10 mouse cellular contexts compared by ENCODE assay signal in genomic region chr2:68346606-68347237, GRCm38 (mm10).
DNase-seq lines count a peak whose midpoint lies in the region; ATAC-seq and TF ChIP-seq lines count a peak whose summit lies in the region.
"Had no signal": no experiment of that assay in that cellular context is flagged by ENCODE, and none has a peak within 500 bp of the region (broad histone marks: within the 10 kb centered on the region; RNA-seq: fewer than 3 reads in every experiment).

No protein-coding gene starts in this region.

- no peak for ATAC-seq in heart, embryonic 16.5 days (replicated peaks; ENCODE audit: extremely low read depth, insufficient read depth, low FRiP score)
- ATAC-seq in forebrain, postnatal 0 days: peak; percentile 82
- peak; percentile 81 for ATAC-seq in midbrain, embryonic 11.5 days (ENCODE audit: low FRiP score)
- no peak for ATAC-seq in kidney, embryonic 15.5 days (replicated peaks; ENCODE audit: low FRiP score)

- H3K4me1 ChIP-seq in heart, embryonic 16.5 days (ENCODE audit: control insufficient read depth, insufficient read depth, low read length): no peaks in the 10 kb centered on the region
- no peaks in the 10 kb centered on the region for H3K4me1 ChIP-seq in forebrain, postnatal 0 days (ENCODE audit: insufficient read depth)
- peaks cover 7% of the 10 kb centered on the region for H3K4me1 ChIP-seq in midbrain, embryonic 11.5 days (ENCODE audit: control insufficient read depth, insufficient read depth, low read length)
- peaks cover 8% of the 10 kb centered on the region; the same call in 1 of the 2 replicates for H3K4me1 ChIP-seq in kidney, embryonic 15.5 days
- H3K4me1 ChIP-seq: limb, embryonic 15.5 days had no signal

- 61% methylated on average over 8 of the region's 8 CpGs for WGBS in heart, embryonic 16.5 days
- WGBS in forebrain, postnatal 0 days: 18% methylated on average over 8 of the region's 8 CpGs
- WGBS in midbrain, embryonic 11.5 days: 25% methylated on average over 8 of the region's 8 CpGs
- WGBS in kidney, embryonic 15.5 days: 61% methylated on average over 8 of the region's 8 CpGs

- TF ChIP-seq CTCF in forebrain, postnatal 0 days (IDR thresholded peaks at IDR 0.05; ENCODE audit: low read depth): 0 out of 2 replicates have a peak, but pooled peaks have one; percentile 9

- H3K4me3 ChIP-seq in heart, embryonic 16.5 days (ENCODE audit: low read length): no peak overlapping the region
- H3K4me3 ChIP-seq in forebrain, postnatal 0 days (ENCODE audit: low read depth, low read length): no peak overlapping the region
- H3K4me3 ChIP-seq in midbrain, embryonic 11.5 days (ENCODE audit: low read depth, low read length): no peak overlapping the region
- no peak overlapping the region for H3K4me3 ChIP-seq in kidney, embryonic 15.5 days (replicated peaks)
- H3K4me3 ChIP-seq: limb, embryonic 15.5 days had no signal

- no peaks in the 10 kb centered on the region for H3K9me3 ChIP-seq in heart, embryonic 16.5 days (replicated peaks; ENCODE audit: control insufficient read depth, low read length)
- H3K9me3 ChIP-seq in forebrain, postnatal 0 days (ENCODE audit: low read length): no peaks in the 10 kb centered on the region
- no peaks in the 10 kb centered on the region for H3K9me3 ChIP-seq in midbrain, embryonic 11.5 days (ENCODE audit: control insufficient read depth, low read length)
- H3K9me3 ChIP-seq in kidney, embryonic 15.5 days (replicated peaks): no peaks in the 10 kb centered on the region
- H3K9me3 ChIP-seq: limb, embryonic 15.5 days had no signal

- H3K27ac ChIP-seq in heart, embryonic 16.5 days (ENCODE audit: low read length): peak overlapping the region; percentile 29; the same call in 1 of the 2 replicates
- H3K27ac ChIP-seq in forebrain, postnatal 0 days (ENCODE audit: low read depth, low read length): no peak overlapping the region
- peak overlapping the region; percentile 75 for H3K27ac ChIP-seq in midbrain, embryonic 11.5 days (ENCODE audit: low read depth, low read length)
- no peak overlapping the region for H3K27ac ChIP-seq in kidney, embryonic 15.5 days
- H3K27ac ChIP-seq: limb, embryonic 15.5 days had no signal

- no peak for DNase-seq in heart, postnatal 4 days
- peak; percentile 57 for DNase-seq in embryo, embryonic 10.5 days (ENCODE audit: low spot score)
- peak; percentile 55 for DNase-seq in forebrain, postnatal 0 days
- DNase-seq in midbrain, embryonic 11.5 days (ENCODE audit: low spot score, missing footprints): peak; percentile 93
- no peak for DNase-seq in spleen, postnatal 4 days (ENCODE audit: low spot score in 2 of 2)
- DNase-seq in cerebellum, adult 9-11 months: no peak
- DNase-seq: lung, postnatal 4 days had no signal

- no peak overlapping the region for H3K9ac ChIP-seq in heart, embryonic 16.5 days (ENCODE audit: low read length)
- no peak overlapping the region for H3K9ac ChIP-seq in forebrain, postnatal 0 days
- peak overlapping the region; percentile 30; the same call in 1 of the 2 replicates for H3K9ac ChIP-seq in midbrain, embryonic 11.5 days (ENCODE audit: low read length)
- H3K9ac ChIP-seq in kidney, embryonic 15.5 days: no peak overlapping the region
- H3K9ac ChIP-seq: limb, embryonic 15.5 days had no signal

- no peaks in the 10 kb centered on the region for H3K27me3 ChIP-seq in heart, embryonic 16.5 days (ENCODE audit: control insufficient read depth, insufficient read depth, low read length)
- no peaks in the 10 kb centered on the region for H3K27me3 ChIP-seq in forebrain, postnatal 0 days (ENCODE audit: insufficient read depth, low read length)
- H3K27me3 ChIP-seq in midbrain, embryonic 11.5 days (ENCODE audit: control insufficient read depth, insufficient read depth, low read length): no peaks in the 10 kb centered on the region
- H3K27me3 ChIP-seq in kidney, embryonic 15.5 days: no peaks in the 10 kb centered on the region
- H3K27me3 ChIP-seq: limb, embryonic 15.5 days had no signal

- no peak overlapping the region for H3K4me2 ChIP-seq in heart, embryonic 16.5 days (ENCODE audit: low read depth, low read length)
- no peak overlapping the region for H3K4me2 ChIP-seq in forebrain, postnatal 0 days (ENCODE audit: low read depth)
- H3K4me2 ChIP-seq in midbrain, embryonic 11.5 days: no peak overlapping the region
- no peak overlapping the region for H3K4me2 ChIP-seq in kidney, embryonic 15.5 days
- H3K4me2 ChIP-seq: limb, embryonic 15.5 days had no signal

- H3K36me3 ChIP-seq in heart, embryonic 16.5 days (ENCODE audit: control insufficient read depth, insufficient read depth): peaks cover 29% of the 10 kb centered on the region
- H3K36me3 ChIP-seq in forebrain, postnatal 0 days (ENCODE audit: insufficient read depth): no peaks in the 10 kb centered on the region
- H3K36me3 ChIP-seq in midbrain, embryonic 11.5 days (ENCODE audit: control insufficient read depth, insufficient read depth, low read length): no peaks in the 10 kb centered on the region
- H3K36me3 ChIP-seq in kidney, embryonic 15.5 days: peaks cover 21% of the 10 kb centered on the region

Comparison
In these comparisons a context has a peak if more than half of its experiments do, and no peak if none do; other contexts are left out.
1. ATAC-seq: peak in forebrain, postnatal 0 days (single experiment) and midbrain, embryonic 11.5 days (single experiment); none in heart, embryonic 16.5 days (single experiment) and kidney, embryonic 15.5 days (single experiment).
2. H3K27ac ChIP-seq: peak in heart, embryonic 16.5 days (single experiment) and midbrain, embryonic 11.5 days (single experiment); none in forebrain, postnatal 0 days (single experiment) and kidney, embryonic 15.5 days (single experiment).
3. DNase-seq: peak in embryo, embryonic 10.5 days (single experiment), forebrain, postnatal 0 days (single experiment) and midbrain, embryonic 11.5 days (single experiment); none in heart, postnatal 4 days (single experiment), spleen, postnatal 4 days (0 of 2) and cerebellum, adult 9-11 months (single experiment).